ENCODE assay signal across 8 mouse cellular contexts in genomic region chr4:129876831-129877764, GRCm38 (mm10). TPM values are rescaled to one million over a fixed set of nuclear protein-coding genes. Genes with fewer than 3 reads are reported as not detected.
A peak's percentile ranks its signal among the peaks of the same experiment; 100 is the strongest.
DNase-seq lines count a peak whose midpoint lies in the region; ATAC-seq and TF ChIP-seq lines count a peak whose summit lies in the region.

No protein-coding gene starts in this region.

- TF ChIP-seq RAD21 in CH12.LX (IDR thresholded peaks at IDR 0.05; ENCODE audit: low read depth, low read length): no peak

- H3K36me3 ChIP-seq in CH12.LX (replicated peaks in 1 of 2; ENCODE audit: control insufficient read depth in 1 of 2, insufficient read depth in 1 of 2, low read length in 1 of 2): no peaks in the 10 kb centered on the region
- no peaks in the 10 kb centered on the region for H3K36me3 ChIP-seq in forebrain, embryonic 14.5 days (ENCODE audit: control insufficient read depth, insufficient read depth, low read length)
- no peaks in the 10 kb centered on the region for H3K36me3 ChIP-seq in liver, embryonic 15.5 days (replicated peaks)
- no peaks in the 10 kb centered on the region for H3K36me3 ChIP-seq in neural tube, embryonic 12.5 days
- H3K36me3 ChIP-seq in stomach, postnatal 0 days (ENCODE audit: control insufficient read depth, insufficient read depth, low read length): no peaks in the 10 kb centered on the region

- no peaks in the 10 kb centered on the region for H3K27me3 ChIP-seq in CH12.LX (replicated peaks)
- H3K27me3 ChIP-seq in forebrain, embryonic 14.5 days (replicated peaks; ENCODE audit: control insufficient read depth, insufficient read depth, low read length): no peaks in the 10 kb centered on the region
- no peaks in the 10 kb centered on the region; the same call in 1 of the 2 replicates for H3K27me3 ChIP-seq in liver, embryonic 15.5 days
- no peaks in the 10 kb centered on the region for H3K27me3 ChIP-seq in neural tube, embryonic 12.5 days (replicated peaks)
- H3K27me3 ChIP-seq in stomach, postnatal 0 days (ENCODE audit: control insufficient read depth, insufficient read depth, low read length): no peaks in the 10 kb centered on the region

- TF ChIP-seq EP300 in CH12.LX (IDR thresholded peaks at IDR 0.05; ENCODE audit: low read length): no peak
- peak; percentile 29 for TF ChIP-seq EP300 in stomach, postnatal 0 days (optimal IDR thresholded peaks at IDR 0.05)

- H3K9me3 ChIP-seq in CH12.LX (replicated peaks; ENCODE audit: low read length): no peaks in the 10 kb centered on the region
- no peaks in the 10 kb centered on the region for H3K9me3 ChIP-seq in forebrain, embryonic 14.5 days (replicated peaks; ENCODE audit: control insufficient read depth, low read length)
- H3K9me3 ChIP-seq in liver, embryonic 15.5 days (replicated peaks): no peaks in the 10 kb centered on the region
- H3K9me3 ChIP-seq in neural tube, embryonic 12.5 days: no peaks in the 10 kb centered on the region
- H3K9me3 ChIP-seq in stomach, postnatal 0 days (ENCODE audit: control insufficient read depth, low read length): no peaks in the 10 kb centered on the region

- peaks cover 22 to 44% of the 10 kb centered on the region in 2 experiments for H3K4me1 ChIP-seq in CH12.LX (ENCODE audit: control insufficient read depth in 1 of 2, insufficient read depth in 2 of 2)
- peaks cover 6% of the 10 kb centered on the region; the same call in 1 of the 2 replicates for H3K4me1 ChIP-seq in forebrain, embryonic 14.5 days (ENCODE audit: control insufficient read depth, insufficient read depth, low read length)
- H3K4me1 ChIP-seq in liver, embryonic 15.5 days (replicated peaks): peaks cover 41% of the 10 kb centered on the region
- peaks cover 15% of the 10 kb centered on the region for H3K4me1 ChIP-seq in neural tube, embryonic 12.5 days
- H3K4me1 ChIP-seq in stomach, postnatal 0 days (replicated peaks; ENCODE audit: control insufficient read depth, insufficient read depth): 0 out of 2 replicates have a peak, but pooled peaks cover 3% of the 10 kb centered on the region

- DNase-seq in CH12.LX (ENCODE audit: extremely low read depth): no peak
- peak; percentile 46 for DNase-seq in c-Kit-positive CD71-positive TER-119-negative erythroid progenitor cells, embryonic 14.5 days (ENCODE audit: low read depth)
- DNase-seq in forebrain, embryonic 14.5 days (ENCODE audit: low spot score): peak; percentile 84
- peak; percentile 81 to 83 for DNase-seq in heart, postnatal 10 days
- DNase-seq in kidney, postnatal 36 days: peak; percentile 90 to 92
- peak; percentile 85 for DNase-seq in stomach, postnatal 0 days (ENCODE audit: low spot score)

- no peaks in the 10 kb centered on the region for H3K79me2 ChIP-seq in CH12.LX (replicated peaks; ENCODE audit: control insufficient read depth, extremely low read depth, insufficient read depth, poor library complexity, severe bottlenecking)

- no peak for TF ChIP-seq CTCF in CH12.LX (conservative IDR thresholded peaks at IDR 0.05 in 1 of 2, IDR thresholded peaks at IDR 0.05 in 1 of 2; ENCODE audit: low read depth in 2 of 2, low read length in 2 of 2)
- TF ChIP-seq CTCF in stomach, postnatal 0 days (IDR thresholded peaks at IDR 0.05; ENCODE audit: low read depth): 0 out of 2 replicates have a peak, but pooled peaks have one; percentile 6

- peak overlapping the region; percentile 82; the same call in 1 of the 2 replicates for H3K27ac ChIP-seq in CH12.LX (ENCODE audit: insufficient read depth, low read depth)
- H3K27ac ChIP-seq in forebrain, embryonic 14.5 days (ENCODE audit: low read depth, low read length): peak overlapping the region; percentile 69
- peak overlapping the region; percentile 70 for H3K27ac ChIP-seq in liver, embryonic 15.5 days (replicated peaks)
- H3K27ac ChIP-seq in neural tube, embryonic 12.5 days: peak overlapping the region; percentile 53; the same call in 1 of the 2 replicates
- peak overlapping the region; percentile 88 for H3K27ac ChIP-seq in stomach, postnatal 0 days (replicated peaks)

- intact Hi-C loops in heart, postnatal 10 days (cut with DNase I): loop anchor here (2.0 kb wide), 1 partner anchor 56 kb away; no protein-coding TSS in a partner anchor

- H3K4me2 ChIP-seq in CH12.LX (ENCODE audit: insufficient read depth, low read depth, poor library complexity, severe bottlenecking): peak overlapping the region; percentile 85
- H3K4me2 ChIP-seq in forebrain, embryonic 14.5 days (ENCODE audit: low read length): peak overlapping the region; percentile 48
- H3K4me2 ChIP-seq in liver, embryonic 15.5 days: peak overlapping the region; percentile 67
- H3K4me2 ChIP-seq in neural tube, embryonic 12.5 days (replicated peaks): peak overlapping the region; percentile 62
- H3K4me2 ChIP-seq in stomach, postnatal 0 days (replicated peaks; ENCODE audit: low read depth): peak overlapping the region; percentile 49

- ATAC-seq in forebrain, embryonic 14.5 days: peak; percentile 81
- peak; percentile 47 for ATAC-seq in liver, embryonic 15.5 days (ENCODE audit: insufficient read depth)
- peak; percentile 74; the same call in 1 of the 2 replicates for ATAC-seq in neural tube, embryonic 12.5 days (ENCODE audit: low FRiP score, low read depth)
- peak; percentile 90 for ATAC-seq in stomach, postnatal 0 days (ENCODE audit: low FRiP score, low TSS enrichment)

- in situ Hi-C loops in CH12.LX (cut with MboI; ENCODE audit: low pct_ligation_motif_present, low pct_unique_long_range_greater_than_20kb, low sequenced_read_pairs): no loop called here

- 16% methylated on average over 21 of the region's 21 CpGs for WGBS in forebrain, embryonic 14.5 days
- WGBS in liver, embryonic 15.5 days (ENCODE audit: insufficient replicate concordance): 12% methylated on average over 21 of the region's 21 CpGs
- WGBS in neural tube, embryonic 12.5 days: 16% methylated on average over 21 of the region's 21 CpGs
- WGBS in stomach, postnatal 0 days: 10% methylated on average over 21 of the region's 21 CpGs

- dilution Hi-C loops in CH12.LX (cut with MboI; ENCODE audit: extremely low pct_ligation_motif_present, extremely low pct_unique_long_range_greater_than_20kb, low sequenced_read_pairs): no loop called here

- peak overlapping the region in 1 of 3 experiments; percentile 37 for H3K4me3 ChIP-seq in CH12.LX (replicated peaks in 1 of 3; ENCODE audit: low read depth in 2 of 3, low read length in 2 of 3, poor library complexity in 1 of 3)
- H3K4me3 ChIP-seq in forebrain, embryonic 14.5 days (ENCODE audit: low read depth, low read length): peak overlapping the region; percentile 16; the same call in 1 of the 2 replicates
- H3K4me3 ChIP-seq in liver, embryonic 15.5 days (replicated peaks): peak overlapping the region; percentile 38
- H3K4me3 ChIP-seq in neural tube, embryonic 12.5 days: peak overlapping the region; percentile 27
- H3K4me3 ChIP-seq in stomach, postnatal 0 days (ENCODE audit: low read depth, low read length): peak overlapping the region; percentile 24

- peak overlapping the region; percentile 57 for H3K9ac ChIP-seq in CH12.LX (ENCODE audit: insufficient read depth, low read depth)
- peak overlapping the region; percentile 52 for H3K9ac ChIP-seq in forebrain, embryonic 14.5 days (ENCODE audit: low read length)
- peak overlapping the region; percentile 26; the same call in 1 of the 2 replicates for H3K9ac ChIP-seq in liver, embryonic 15.5 days
- 0 out of 2 replicates have a peak overlapping the region, but pooled peaks have one; percentile 38 for H3K9ac ChIP-seq in neural tube, embryonic 12.5 days
- peak overlapping the region; percentile 61 for H3K9ac ChIP-seq in stomach, postnatal 0 days (ENCODE audit: low read length)

- no peak for TF ChIP-seq POLR2A in CH12.LX (IDR thresholded peaks at IDR 0.05; ENCODE audit: low read depth, low read length)

TF ChIP-seq in CH12.LX, 34 proteins besides CTCF, POLR2A, EP300 and RAD21 (continues in another document):
- TF ChIP-seq CHD2 (IDR thresholded peaks at IDR 0.05; ENCODE audit: low read length): peak; percentile 70
- no peak for TF ChIP-seq JUN (IDR thresholded peaks at IDR 0.05; ENCODE audit: insufficient read depth, low read depth, low read length)
- TF ChIP-seq MAFK (IDR thresholded peaks at IDR 0.05; ENCODE audit: insufficient replicate concordance, low read length): no peak
- TF ChIP-seq ELF1 (IDR thresholded peaks at IDR 0.05; ENCODE audit: low read depth, low read length): peak; percentile 76
- no peak for TF ChIP-seq TBP (conservative IDR thresholded peaks at IDR 0.05; ENCODE audit: low read depth, low read length)
- peak; percentile 61 for TF ChIP-seq MYC (IDR thresholded peaks at IDR 0.05; ENCODE audit: low read depth, low read length)
- peak; percentile 20; the same call in 1 of the 2 replicates for TF ChIP-seq IRF4 (IDR thresholded peaks at IDR 0.05; ENCODE audit: low read depth, low read length)
- TF ChIP-seq BHLHE40 (IDR thresholded peaks at IDR 0.05; ENCODE audit: low read depth, low read length): no peak; the same call in 1 of the 2 replicates
- TF ChIP-seq POLR2AphosphoS2 (IDR thresholded peaks at IDR 0.05; ENCODE audit: low read depth, low read length): no peak
- TF ChIP-seq GABPA (IDR thresholded peaks at IDR 0.05; ENCODE audit: insufficient replicate concordance, low read depth, low read length): no peak
- peak; percentile 49; the same call in 1 of the 2 replicates for TF ChIP-seq MXI1 (IDR thresholded peaks at IDR 0.05; ENCODE audit: low read depth, low read length)
- TF ChIP-seq CHD1 (IDR thresholded peaks at IDR 0.05; ENCODE audit: low read depth, low read length): no peak; the same call in 1 of the 2 replicates
- peak; percentile 25; the same call in 1 of the 2 replicates for TF ChIP-seq HCFC1 (IDR thresholded peaks at IDR 0.05; ENCODE audit: low read depth, low read length)
- TF ChIP-seq ZKSCAN1 (IDR thresholded peaks at IDR 0.05; ENCODE audit: borderline replicate concordance, low read depth, low read length): no peak
- TF ChIP-seq KAT2A (IDR thresholded peaks at IDR 0.05; ENCODE audit: insufficient replicate concordance, low read length): 0 out of 2 replicates have a peak, but pooled peaks have one; percentile 33
- TF ChIP-seq RCOR1 (conservative IDR thresholded peaks at IDR 0.05; ENCODE audit: low read depth, low read length): no peak
- peak; percentile 43 for TF ChIP-seq NELFE (IDR thresholded peaks at IDR 0.05; ENCODE audit: low read depth, low read length)

RNA-seq across cellular contexts. Expression of gene Spocd1, which starts 52.0 kb away (rescaled TPM):
- 0.04 TPM in 2 replicates for total RNA-seq in CH12.LX (2012; rRNA removed)
- total RNA-seq in CH12.LX (2014; rRNA removed): 0.07 TPM in 1 of 2 replicates, not detected in the other
- 0.08 TPM in 1 of 2 replicates, not detected in the other for polyA plus RNA-seq in CH12.LX (2012; ENCODE audit: insufficient read length, low read depth)
- polyA plus RNA-seq in forebrain, embryonic 14.5 days (2014; fragmentation: Nextera tagmentation; extraction: Ambion mirVana): not detected in 2 replicates
- under 1 TPM in 1 of 2 experiments, not detected in 1; 0.07 TPM for total RNA-seq in heart, postnatal 10 days (2021)
- polyA plus RNA-seq in liver, embryonic 15.5 days (2015; fragmentation: Nextera tagmentation; extraction: Ambion mirVana): not detected in 2 replicates
- polyA plus RNA-seq in neural tube, embryonic 12.5 days (2016; fragmentation: Nextera tagmentation; extraction: Ambion mirVana): not detected in 2 replicates
- polyA plus RNA-seq in stomach, postnatal 0 days (2015; fragmentation: Nextera tagmentation; extraction: Ambion mirVana): not detected in 2 replicates
